Mouse (Mus musculus) MEL (cell line): Measurements from ENCODE around the gene Pola1. TPM values are rescaled to one million over a fixed set of nuclear protein-coding genes. Genes with fewer than 3 reads are reported as not detected.
A peak's percentile ranks its signal among the peaks of the same experiment; 100 is the strongest.

Experiments used
- DNase-seq: peaks from one replicate; pipeline ENCODE4 v3.0.0; 2011; ENCODE audit warnings: low read depth, low spot score
- H3K27ac ChIP-seq: 2 replicates; pipeline ENCODE4 v1.5.1; 2012; ENCODE audit warnings: low read depth, mild to moderate bottlenecking, control low read depth, low read length, moderate library complexity; ENCODE audit not compliant: control insufficient read depth
- H3K27me3 ChIP-seq, 2 experiments: fragments of 150-350 bp in 1 of 2; sonication (generic) in 1 of 2; 2 replicates each; pipeline ENCODE4 v1.6.1; 2012; ENCODE audit warnings: low read length in 2 of 2, mild to moderate bottlenecking in 2 of 2, improper control_type of control experiment in 1 of 2, moderate library complexity in 1 of 2; ENCODE audit not compliant: insufficient read depth in 2 of 2, control insufficient read depth in 1 of 2
- H3K36me3 ChIP-seq, 2 experiments: 2 replicates each; pipeline ENCODE4 v1.6.1; 2012 to 2014; ENCODE audit warnings: low read length in 2 of 2, improper control_type of control experiment in 1 of 2, inconsistent platforms in 1 of 2, mild to moderate bottlenecking in 1 of 2; ENCODE audit not compliant: insufficient read depth in 2 of 2, control insufficient read depth in 1 of 2
- H3K4me1 ChIP-seq, 2 experiments: fragments of 150-350 bp in 1 of 2; sonication (generic) in 1 of 2; 2 replicates each; pipeline ENCODE4 v1.6.1; 2012; ENCODE audit warnings: low read length in 2 of 2, improper control_type of control experiment in 1 of 2, mild to moderate bottlenecking in 1 of 2; ENCODE audit not compliant: insufficient read depth in 2 of 2, control insufficient read depth in 1 of 2
- H3K4me3 ChIP-seq, 2 experiments: fragments of 150-350 bp in 1 of 2; sonication (generic) in 1 of 2; 2 replicates each; pipeline ENCODE4 v1.5.1; 2012; ENCODE audit warnings: low read depth in 2 of 2, low read length in 2 of 2, mild to moderate bottlenecking in 2 of 2, moderate library complexity in 2 of 2, control low read depth in 1 of 2, improper control_type of control experiment in 1 of 2; ENCODE audit not compliant: control insufficient read depth in 1 of 2, insufficient read depth in 1 of 2
- H3K79me2 ChIP-seq: 2 replicates; pipeline ENCODE4 v1.6.1; 2012; ENCODE audit warnings: mild to moderate bottlenecking, low read length, moderate library complexity; ENCODE audit not compliant: control insufficient read depth, poor library complexity, insufficient read depth
- H3K9ac ChIP-seq: 2 replicates; pipeline ENCODE4 v1.6.1; 2012; ENCODE audit warnings: low read depth, mild to moderate bottlenecking, control low read depth, low read length, moderate library complexity; ENCODE audit not compliant: control insufficient read depth, poor library complexity, severe bottlenecking
- H3K9me3 ChIP-seq: fragments of 150-350 bp; sonication (generic); replicated peaks from 2 replicates; pipeline ENCODE4 v1.6.1; 2012; ENCODE audit warnings: mild to moderate bottlenecking, low read length, improper control_type of control experiment, moderate library complexity; ENCODE audit not compliant: insufficient read depth
- CHD2 ChIP-seq: IDR thresholded peaks from 2 replicates; pipeline ENCODE4 v1.6.1; 2011; ENCODE audit warnings: low read length, improper control_type of control experiment
- E2F4 ChIP-seq: IDR thresholded peaks from 2 replicates; pipeline ENCODE4 v1.6.1; 2011; ENCODE audit warnings: low read depth, low read length, improper control_type of control experiment, borderline replicate concordance
- ELF1 ChIP-seq: IDR thresholded peaks from 2 replicates; pipeline ENCODE4 v1.6.1; 2014; ENCODE audit warnings: low read depth, mild to moderate bottlenecking, inconsistent platforms, low read length, improper control_type of control experiment, moderate library complexity
- EP300 ChIP-seq, 2 experiments: IDR thresholded peaks; 2 replicates each; pipeline ENCODE4 v1.6.1; 2011; ENCODE audit warnings: improper control_type of control experiment in 2 of 2, low read length in 2 of 2, low read depth in 1 of 2, mild to moderate bottlenecking in 1 of 2
- ETS1 ChIP-seq: IDR thresholded peaks from 2 replicates; pipeline ENCODE4 v1.6.1; 2012; ENCODE audit warnings: low read depth, mild to moderate bottlenecking, inconsistent platforms, low read length, improper control_type of control experiment, moderate library complexity
- GABPA ChIP-seq: IDR thresholded peaks from 2 replicates; pipeline ENCODE4 v1.6.1; 2012; ENCODE audit warnings: low read depth, mild to moderate bottlenecking, inconsistent platforms, low read length, improper control_type of control experiment, moderate library complexity
- MAFK ChIP-seq: IDR thresholded peaks from 2 replicates; pipeline ENCODE4 v1.6.1; 2011; ENCODE audit warnings: low read depth, mild to moderate bottlenecking, low read length, improper control_type of control experiment, borderline replicate concordance
- MAX ChIP-seq: IDR thresholded peaks from 2 replicates; pipeline ENCODE4 v1.6.1; 2011; ENCODE audit warnings: low read length, improper control_type of control experiment
- MEF2A ChIP-seq: IDR thresholded peaks from 2 replicates; pipeline ENCODE4 v1.6.1; 2014; ENCODE audit warnings: low read depth, mild to moderate bottlenecking, inconsistent platforms, low read length, improper control_type of control experiment; ENCODE audit not compliant: poor library complexity, insufficient replicate concordance, severe bottlenecking; ENCODE audit errors: extremely low read depth
- MXI1 ChIP-seq: IDR thresholded peaks from 2 replicates; pipeline ENCODE4 v1.6.1; 2011; ENCODE audit warnings: mild to moderate bottlenecking, low read depth, low read length, improper control_type of control experiment
- MYB ChIP-seq: IDR thresholded peaks from 2 replicates; pipeline ENCODE4 v1.6.1; 2011; ENCODE audit warnings: mild to moderate bottlenecking, low read depth, low read length, improper control_type of control experiment
- NELFE ChIP-seq: IDR thresholded peaks from 2 replicates; pipeline ENCODE4 v1.6.1; 2011; ENCODE audit warnings: low read depth, low read length, improper control_type of control experiment
- POLR2A ChIP-seq, 2 experiments: IDR thresholded peaks; 2 replicates each; pipeline ENCODE4 v1.6.1; 2011 to 2012; ENCODE audit warnings: low read length in 2 of 2, mild to moderate bottlenecking in 2 of 2, control low read depth in 1 of 2, improper control_type of control experiment in 1 of 2, low read depth in 1 of 2, moderate library complexity in 1 of 2; ENCODE audit not compliant: control insufficient read depth in 1 of 2, insufficient read depth in 1 of 2, poor library complexity in 1 of 2
- RAD21 ChIP-seq: IDR thresholded peaks from 2 replicates; pipeline ENCODE4 v1.6.1; 2011; ENCODE audit warnings: mild to moderate bottlenecking, low read depth, low read length, improper control_type of control experiment
- RCOR1 ChIP-seq: IDR thresholded peaks from 2 replicates; pipeline ENCODE4 v1.6.1; 2012; ENCODE audit warnings: low read depth, mild to moderate bottlenecking, inconsistent platforms, low read length, improper control_type of control experiment
- SIN3A ChIP-seq: IDR thresholded peaks from 2 replicates; pipeline ENCODE4 v1.6.1; 2012; ENCODE audit warnings: low read length, improper control_type of control experiment, inconsistent platforms
- SMC3 ChIP-seq: IDR thresholded peaks from 2 replicates; pipeline ENCODE4 v1.6.1; 2011; ENCODE audit warnings: low read depth, low read length, improper control_type of control experiment
- TBP ChIP-seq: IDR thresholded peaks from 2 replicates; pipeline ENCODE4 v1.8.0; 2011; ENCODE audit warnings: low read depth, low read length, improper control_type of control experiment
- USF2 ChIP-seq, 2 experiments: IDR thresholded peaks; 2 replicates each; pipeline ENCODE4 v1.6.1; 2011 to 2012; ENCODE audit warnings: improper control_type of control experiment in 2 of 2, low read length in 2 of 2, borderline replicate concordance in 1 of 2, inconsistent platforms in 1 of 2, low read depth in 1 of 2, mild to moderate bottlenecking in 1 of 2; ENCODE audit not compliant: insufficient read depth in 1 of 2
- ZNF384 ChIP-seq: IDR thresholded peaks from 2 replicates; pipeline ENCODE4 v1.6.1; 2012; ENCODE audit warnings: low read depth, mild to moderate bottlenecking, inconsistent platforms, low read length, improper control_type of control experiment
- polyA plus RNA-seq, 2 experiments: library from polyadenylated mRNA; stranded (reverse) in 1 of 2; unstranded in 1 of 2; fragments of >175 nt in 1 of 2; fragments of >200 nt in 1 of 2; gene quantifications; 2 replicates each; pipeline versions ENCODE4 v1.2.1 to v1.2.4; 2012; ENCODE audit warnings: low replicate concordance in 2 of 2, low read depth in 1 of 2; ENCODE audit not compliant: insufficient read length in 2 of 2, insufficient read depth in 1 of 2, missing spikeins in 1 of 2
- total RNA-seq: library from RNA; depleted of rRNA; stranded (reverse); fragments of 300-350 nt; gene quantifications from 2 replicates; pipeline ENCODE4 v1.2.3, GENCODE M21; 2012

Pola1 gene
- total and polyA plus RNA-seq, 3 experiments, result 26.8 to 38.7 (median 36.1) TPM

DNA sequence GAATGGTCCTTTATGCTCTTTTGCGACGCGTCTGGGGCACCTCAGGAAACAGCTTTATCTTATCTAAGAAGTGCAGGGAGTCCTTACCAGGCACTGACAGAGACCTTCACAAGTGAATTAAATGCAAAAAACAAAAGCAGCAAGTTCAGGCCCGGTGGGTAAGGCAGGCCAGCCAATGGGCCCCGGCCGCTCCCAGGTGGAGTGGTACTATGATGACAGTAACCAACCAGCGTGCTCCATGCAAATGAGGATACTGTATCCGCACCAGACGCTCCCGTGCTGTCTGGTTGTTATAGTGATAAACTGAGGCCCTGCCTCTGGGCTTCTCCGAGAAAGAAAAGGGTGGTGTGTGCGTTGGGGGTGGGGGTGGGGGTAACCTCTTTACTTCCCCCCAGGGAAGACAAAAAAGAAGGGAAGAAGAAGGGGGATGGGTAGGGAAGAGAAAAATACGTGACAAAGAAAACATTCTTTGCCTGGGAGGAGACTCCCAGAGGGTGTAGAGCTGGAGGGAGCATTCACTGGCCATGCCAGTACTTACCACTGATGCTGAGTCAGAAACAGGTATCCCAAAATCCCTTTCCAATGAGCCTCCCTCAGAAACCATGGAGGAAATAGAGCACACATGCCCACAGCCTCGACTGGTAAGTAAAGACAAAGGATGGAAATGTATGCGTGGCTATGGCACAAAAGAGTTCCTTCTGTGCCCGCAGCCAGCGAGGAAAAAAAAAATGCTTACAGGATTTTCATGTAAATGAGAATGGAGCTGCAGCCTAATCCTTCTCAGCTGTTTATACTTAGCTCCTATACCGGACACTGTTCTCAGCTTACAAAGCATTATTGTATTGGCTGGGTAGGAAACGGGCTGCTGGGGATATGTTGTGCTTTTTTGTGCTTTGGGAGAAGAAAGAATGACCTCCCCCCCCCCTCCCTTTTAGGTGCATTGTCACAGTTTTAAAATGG, 43.2 kb upstream of the Pola1 start (continued):
- TF ChIP-seq CHD2 (peak; percentile 57; the same call in 1 of the 2 replicates), ETS1 (peak; percentile 80), ELF1 (no peak), USF2 (IDR thresholded peaks at IDR 0.05; ENCODE audit: borderline replicate concordance in 1 of 2, insufficient read depth in 1 of 2, low read depth in 1 of 2, low read length in 2 of 2) (no peak)

DNA sequence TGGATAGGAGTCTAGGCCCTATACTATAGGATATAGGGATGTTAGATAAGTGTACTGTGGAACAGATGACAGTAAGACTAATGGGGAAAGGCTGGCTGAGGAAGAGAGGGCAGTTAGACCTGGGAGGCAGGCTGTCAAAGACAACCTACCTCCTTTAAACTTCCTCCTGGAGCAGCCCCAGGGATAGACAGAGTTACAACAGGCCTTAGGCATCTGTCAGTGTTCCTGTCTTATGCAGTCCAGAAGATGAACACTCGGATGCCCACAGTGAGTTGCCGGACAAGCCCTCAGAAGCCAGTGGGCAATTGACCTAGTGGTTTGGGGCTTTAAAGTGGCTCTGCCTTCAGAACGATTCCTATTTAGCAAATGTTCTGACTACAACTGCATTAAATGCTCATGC, 42.5 kb upstream of the Pola1 start:
- Histone ChIP-seq H3K4me3 (peak overlapping the region; percentile 2 to 14; a peak in 1 of 4 replicates), H3K9ac (peak overlapping the region; percentile 30), H3K36me3 (peaks cover 0 to 11% of the 10 kb centered on the region in 2 experiments; a peak in 2 of 4 replicates), H3K27ac (peak overlapping the region; percentile 84), H3K9me3 (no peaks in the 10 kb centered on the region), H3K4me1 (peaks cover 3 to 10% of the 10 kb centered on the region in 2 experiments), H3K79me2 (no peaks in the 10 kb centered on the region)
- no peak for DNase-seq
- no peak for TF ChIP-seq SIN3A
- TF ChIP-seq ETS1, result no peak
- no peak for TF ChIP-seq MYB
- no peak for TF ChIP-seq RAD21
- no peak for TF ChIP-seq GABPA
- no peak for TF ChIP-seq E2F4
- no peak for TF ChIP-seq MXI1
- no peak for TF ChIP-seq SMC3
- no peak for TF ChIP-seq MEF2A
- TF ChIP-seq RCOR1, result peak; percentile 3; the same call in 1 of the 2 replicates
- TF ChIP-seq ZNF384, result no peak
- TF ChIP-seq POLR2A (IDR thresholded peaks at IDR 0.05; ENCODE audit: control insufficient read depth in 1 of 2, insufficient read depth in 1 of 2, low read depth in 1 of 2, low read length in 2 of 2, poor library complexity in 1 of 2), result peak in 1 of 2 experiments; percentile 49; a peak in 1 of 4 replicates
- TF ChIP-seq TBP, result no peak
- TF ChIP-seq EP300 (IDR thresholded peaks at IDR 0.05; ENCODE audit: low read depth in 1 of 2, low read length in 2 of 2), result no peak
- TF ChIP-seq MAX, result no peak
- no peak for TF ChIP-seq MAFK
- no peak for TF ChIP-seq USF2 (IDR thresholded peaks at IDR 0.05; ENCODE audit: borderline replicate concordance in 1 of 2, insufficient read depth in 1 of 2, low read depth in 1 of 2, low read length in 2 of 2)
- TF ChIP-seq NELFE, result no peak
- TF ChIP-seq, all 39 proteins: peak for 2
- H3K27me3 ChIP-seq, result no peaks in the 10 kb centered on the region
